Mouse (Mus musculus) cerebellum, adult 8-10 months (tissue): Measurements from ENCODE around the gene Bicra.

Experiments used
- DNase-seq: peaks from one replicate; pipeline ENCODE4 v3.0.0; 2022

The Bicra gene

GRCm38 (mm10) chr7:15967312-15967711 is 80.4 kb downstream of the Bicra start, which contains the start of gene Ehd2:
Gene Ehd2, minus strand, starts transcription at chr7:15967567.
- peak; percentile 66 for DNase-seq

- no peak for DNase-seq
These were observed 81.2 kb downstream of the Bicra start for GRCm38 (mm10) chr7:15966489-15966888.

GRCm38 (mm10) chr7:15963798-15964652 is 83.7 kb downstream of the Bicra start:
- no peak for DNase-seq

- no peak for DNase-seq
These were observed 85.1 kb downstream of the Bicra start for GRCm38 (mm10) chr7:15962311-15963288.

- no peak for DNase-seq
These were observed 85.9 kb downstream of the Bicra start for GRCm38 (mm10) chr7:15961798-15962197.

GRCm38 (mm10) chr7:15961239-15961638 is 86.5 kb downstream of the Bicra start:
- DNase-seq = no peak

- no peak for DNase-seq
These were observed 87.0 kb downstream of the Bicra start for GRCm38 (mm10) chr7:15960691-15961090.

- DNase-seq = no peak
These were observed 91.6 kb downstream of the Bicra start for GRCm38 (mm10) chr7:15956143-15956542.

GRCm38 (mm10) chr7:15955509-15955908 is 92.2 kb downstream of the Bicra start:
- no peak for DNase-seq

GRCm38 (mm10) chr7:15954978-15955443 is 92.7 kb downstream of the Bicra start:
- DNase-seq = no peak

- DNase-seq = no peak
These were observed 93.3 kb downstream of the Bicra start for GRCm38 (mm10) chr7:15954436-15954835.

GRCm38 (mm10) chr7:15953307-15954074 is 94.2 kb downstream of the Bicra start:
- no peak for DNase-seq

GRCm38 (mm10) chr7:15952416-15952815 is 95.3 kb downstream of the Bicra start:
- DNase-seq = no peak

- DNase-seq = no peak
These were observed 97.7 kb downstream of the Bicra start for GRCm38 (mm10) chr7:15950008-15950407.

GRCm38 (mm10) chr7:15949216-15949790 is 98.4 kb downstream of the Bicra start:
- no peak for DNase-seq

- peak; percentile 80 for DNase-seq
These were observed 99.3 kb downstream of the Bicra start for GRCm38 (mm10) chr7:15948381-15948941.

- DNase-seq = no peak
These were observed 100.0 kb downstream of the Bicra start for GRCm38 (mm10) chr7:15947653-15948260.

GRCm38 (mm10) chr7:15945721-15946536 is 101.8 kb downstream of the Bicra start, which contains the start of gene Nop53:
Gene Nop53, minus strand, starts transcription at chr7:15946074.
- DNase-seq = peak; percentile 96

GRCm38 (mm10) chr7:15945211-15945610 is 102.5 kb downstream of the Bicra start:
- no peak for DNase-seq

- no peak for DNase-seq
These were observed 103.4 kb downstream of the Bicra start for GRCm38 (mm10) chr7:15944311-15944710.
